Mouse (Mus musculus): ENCODE results near the gene Zfp759. TPM values are rescaled to one million over a fixed set of nuclear protein-coding genes. Genes with fewer than 3 reads are reported as not detected.
"Not testable (repeated sequence)": the region's sequence is repeated elsewhere in the genome, so short reads cannot be mapped to it uniquely, and the experiment has no call there.

The Zfp759 gene
- total and polyA plus RNA-seq, 3 experiments, result 0.24 to 16.3 (median 12.0) TPM

DNA sequence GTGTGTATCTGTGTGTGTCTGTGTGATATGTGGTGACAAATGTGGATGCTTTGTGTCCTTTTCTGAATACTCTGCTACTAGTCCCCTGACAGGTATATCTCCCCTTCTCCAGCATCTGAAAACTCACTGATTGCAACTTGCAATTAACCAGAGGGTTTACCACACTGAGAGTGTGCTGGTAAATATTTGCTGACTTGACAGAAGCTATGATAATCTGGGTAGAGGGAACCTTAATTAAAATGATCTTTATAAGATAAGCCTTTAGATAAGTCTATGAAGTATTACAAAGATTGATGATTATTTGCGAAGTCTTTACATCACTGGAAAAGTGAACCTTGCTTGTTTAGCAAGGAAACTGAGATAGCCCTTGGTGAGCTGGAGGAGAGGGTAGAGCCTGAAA lies 3.0 kb downstream of the Zfp759 start:
- TF ChIP-seq TAL1 (conservative IDR thresholded peaks at IDR 0.05; ENCODE audit: low read depth, low read length), result no peak
- no peak for TF ChIP-seq CTCF (IDR thresholded peaks at IDR 0.05; ENCODE audit: low read depth, low read length)
- TF ChIP-seq POLR2AphosphoS5 (IDR thresholded peaks at IDR 0.05; ENCODE audit: insufficient replicate concordance, low read depth, low read length), result no peak
- no peak for TF ChIP-seq GATA1 (IDR thresholded peaks at IDR 0.05; ENCODE audit: borderline replicate concordance, low read length)
- no peak for TF ChIP-seq GATA2 (IDR thresholded peaks at IDR 0.05; ENCODE audit: borderline replicate concordance, low read depth, low read length)
- Histone ChIP-seq H3K36me3 (replicated peaks) (no peaks in the 10 kb centered on the region), H3K27me3 (ENCODE audit: insufficient read depth, low read length) (no peaks in the 10 kb centered on the region), H3K4me1 (ENCODE audit: insufficient read depth, low read depth, low read length) (peaks cover 2% of the 10 kb centered on the region; the same call in 1 of the 2 replicates), H3K4me3 (ENCODE audit: low read depth, low read length) (no peak overlapping the region), H3K9me3 (replicated peaks) (no peaks in the 10 kb centered on the region)
- ATAC-seq (ENCODE audit: extremely low read depth, insufficient number of reproducible peaks, low FRiP score, poor library complexity, severe bottlenecking) (no peak), DNase-seq (ENCODE audit: low spot score) (no peak)

DNA sequence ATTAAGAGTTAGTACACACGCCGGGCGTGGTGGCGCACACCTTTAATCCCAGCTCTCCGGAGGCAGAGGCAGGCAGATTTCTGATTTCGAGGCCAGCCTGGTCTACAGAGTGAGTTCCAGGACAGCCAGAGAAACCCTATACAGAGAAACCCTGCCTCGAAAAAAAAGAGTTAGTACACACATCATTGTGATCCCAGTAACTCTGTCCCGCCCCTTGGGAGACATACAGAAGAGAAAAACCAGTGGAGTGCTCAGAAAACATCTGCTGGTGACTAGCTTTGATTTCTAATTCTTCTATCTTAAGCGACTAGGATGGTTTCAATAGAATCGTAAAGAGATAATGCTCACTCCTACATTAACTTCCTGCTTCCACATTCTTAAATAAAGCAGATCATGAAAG lies 6.0 kb downstream of the Zfp759 start:
- not testable (repeated sequence) for H3K27me3 ChIP-seq (ENCODE audit: insufficient read depth, low read length)

GRCm38 (mm10) chr13:67128038-67128721 lies 6.7 kb downstream of the Zfp759 start:
- H3K4me1 ChIP-seq (ENCODE audit: insufficient read depth, low read depth, low read length), result peaks cover 2% of the 10 kb centered on the region; the same call in 1 of the 2 replicates
- TF ChIP-seq GATA2 (IDR thresholded peaks at IDR 0.05; ENCODE audit: borderline replicate concordance, low read depth, low read length) (no peak), TAL1 (conservative IDR thresholded peaks at IDR 0.05; ENCODE audit: low read depth, low read length) (no peak), CTCF (IDR thresholded peaks at IDR 0.05; ENCODE audit: low read depth, low read length) (no peak), POLR2AphosphoS5 (IDR thresholded peaks at IDR 0.05; ENCODE audit: insufficient replicate concordance, low read depth, low read length) (no peak), GATA1 (IDR thresholded peaks at IDR 0.05; ENCODE audit: borderline replicate concordance, low read length) (no peak)
- no peaks in the 10 kb centered on the region for H3K9me3 ChIP-seq (replicated peaks)
- peak; percentile 94 for ATAC-seq (ENCODE audit: extremely low read depth, insufficient number of reproducible peaks, low FRiP score, poor library complexity, severe bottlenecking)
- H3K4me3 ChIP-seq (ENCODE audit: low read depth, low read length), result peak overlapping the region; percentile 75
- DNase-seq (ENCODE audit: low spot score), result peak; percentile 11
- H3K36me3 ChIP-seq (replicated peaks), result no peaks in the 10 kb centered on the region
- H3K27me3 ChIP-seq (ENCODE audit: insufficient read depth, low read length), result no peaks in the 10 kb centered on the region

More for the DNA sequence above, 6.0 kb downstream of the Zfp759 start:
- H3K4me1 ChIP-seq (ENCODE audit: insufficient read depth, low read depth, low read length); H3K36me3 ChIP-seq (replicated peaks); ATAC-seq (ENCODE audit: extremely low read depth, insufficient number of reproducible peaks, low FRiP score, poor library complexity, severe bottlenecking); H3K9me3 ChIP-seq (replicated peaks); H3K4me3 ChIP-seq (ENCODE audit: low read depth, low read length); DNase-seq (ENCODE audit: low spot score): not testable (repeated sequence)

GRCm38 (mm10) chr13:67166122-67166521 lies 44.7 kb downstream of the Zfp759 start:
- H3K9me3 ChIP-seq (replicated peaks); H3K4me3 ChIP-seq (ENCODE audit: low read depth, low read length); H3K27me3 ChIP-seq (ENCODE audit: insufficient read depth, low read length); DNase-seq (ENCODE audit: low spot score); H3K4me1 ChIP-seq (ENCODE audit: insufficient read depth, low read depth, low read length); H3K36me3 ChIP-seq (replicated peaks); ATAC-seq (ENCODE audit: extremely low read depth, insufficient number of reproducible peaks, low FRiP score, poor library complexity, severe bottlenecking): not testable (repeated sequence)

GRCm38 (mm10) chr13:67172991-67173722 lies 51.7 kb downstream of the Zfp759 start, which contains the start of gene Rsl1:
Rsl1 (plus strand) TSS chr13:67173182.
- peak; percentile 97 for ATAC-seq (ENCODE audit: extremely low read depth, insufficient number of reproducible peaks, low FRiP score, poor library complexity, severe bottlenecking)
- H3K4me3 ChIP-seq (ENCODE audit: low read depth, low read length), result peak within 1 kb of the TSS; percentile 70

DNA sequence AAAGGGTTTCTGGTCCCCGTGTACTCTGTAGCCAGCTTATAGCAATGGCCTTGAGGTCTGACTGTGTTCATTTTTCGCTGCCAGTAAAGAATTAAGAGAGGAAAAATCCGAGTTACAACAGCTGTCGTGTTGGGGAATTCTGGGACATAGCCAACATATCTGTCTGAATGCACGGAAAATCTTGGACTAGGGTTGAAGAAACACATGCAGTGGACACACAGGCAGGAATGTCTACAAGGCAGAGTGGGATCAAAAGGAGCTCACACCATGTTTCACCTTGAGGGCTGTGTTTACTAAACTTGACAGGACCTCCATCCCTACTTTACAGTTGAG lies 52.2 kb downstream of the Zfp759 start:
- no peaks in the 10 kb centered on the region for H3K27me3 ChIP-seq (ENCODE audit: insufficient read depth, low read length)
- H3K36me3 ChIP-seq (replicated peaks), result peaks cover 3% of the 10 kb centered on the region
- peak overlapping the region; percentile 70 for H3K4me3 ChIP-seq (ENCODE audit: low read depth, low read length)
- no peak for DNase-seq (ENCODE audit: low spot score)
- H3K9me3 ChIP-seq (replicated peaks), result no peaks in the 10 kb centered on the region
- TF ChIP-seq POLR2AphosphoS5 (IDR thresholded peaks at IDR 0.05; ENCODE audit: insufficient replicate concordance, low read depth, low read length) (no peak), TAL1 (conservative IDR thresholded peaks at IDR 0.05; ENCODE audit: low read depth, low read length) (no peak), GATA1 (IDR thresholded peaks at IDR 0.05; ENCODE audit: borderline replicate concordance, low read length) (no peak)
- ATAC-seq (ENCODE audit: extremely low read depth, insufficient number of reproducible peaks, low FRiP score, poor library complexity, severe bottlenecking), result no peak
- H3K4me1 ChIP-seq (ENCODE audit: insufficient read depth, low read depth, low read length), result peaks cover 3% of the 10 kb centered on the region

More at GRCm38 (mm10) chr13:67172991-67173722, 51.7 kb downstream of the Zfp759 start, which contains the start of gene Rsl1:
- not testable (repeated sequence) for H3K4me1 ChIP-seq (ENCODE audit: insufficient read depth, low read depth, low read length); H3K9me3 ChIP-seq (replicated peaks); H3K36me3 ChIP-seq (replicated peaks); H3K27me3 ChIP-seq (ENCODE audit: insufficient read depth, low read length)
- DNase-seq (ENCODE audit: low spot score), result peak; percentile 13

Other genes with a start within 250 kb of the Zfp759 start
- 1.1 TPM in 1 of 2 replicates, not detected in the other for gene Gm10767, start 216.7 kb upstream of the Zfp759 start, total RNA-seq (2014; fragmentation: Nextera tagmentation)
- 0.93 and 1.2 TPM in 2 replicates for gene Gm10767, start 216.7 kb upstream of the Zfp759 start, total RNA-seq (2017)
- gene Gm10767, start 216.7 kb upstream of the Zfp759 start, polyA plus RNA-seq (2012), result 0.03 and 0.07 TPM in 2 replicates
- 9.4 and 10.5 TPM in 2 replicates for gene Zfp712, start 60.5 kb upstream of the Zfp759 start, total RNA-seq (2014; fragmentation: Nextera tagmentation)
- gene Zfp712, start 60.5 kb upstream of the Zfp759 start, total RNA-seq (2017), result 5.1 and 5.3 TPM in 2 replicates
- gene Zfp712, start 60.5 kb upstream of the Zfp759 start, polyA plus RNA-seq (2012), result 0.10 and 0.13 TPM in 2 replicates
- 4.6 and 5.1 TPM in 2 replicates for gene Zfp708, start 23.7 kb upstream of the Zfp759 start, total RNA-seq (2014; fragmentation: Nextera tagmentation)
- 0.29 TPM in 1 of 2 replicates, not detected in the other for gene Zfp708, start 23.7 kb upstream of the Zfp759 start, total RNA-seq (2017)
- 0.12 TPM in 1 of 2 replicates, not detected in the other for gene Zfp708, start 23.7 kb upstream of the Zfp759 start, polyA plus RNA-seq (2012)
- gene Gm28557, start 13.1 kb upstream of the Zfp759 start, total RNA-seq (2014; fragmentation: Nextera tagmentation), result 6.2 and 12.0 TPM in 2 replicates
- gene Gm28557, start 13.1 kb upstream of the Zfp759 start, total RNA-seq (2017), result 5.3 and 9.3 TPM in 2 replicates
- gene Gm28557, start 13.1 kb upstream of the Zfp759 start, polyA plus RNA-seq (2012), result 0.19 and 0.23 TPM in 2 replicates
- gene Rslcan18, start 5.4 kb upstream of the Zfp759 start, total RNA-seq (2014; fragmentation: Nextera tagmentation), result 4.0 and 6.9 TPM in 2 replicates
- gene Rslcan18, start 5.4 kb upstream of the Zfp759 start, total RNA-seq (2017), result 0.49 and 1.4 TPM in 2 replicates
- 0.02 TPM in 1 of 2 replicates, not detected in the other for gene Rslcan18, start 5.4 kb upstream of the Zfp759 start, polyA plus RNA-seq (2012)
- 16.3 and 16.4 TPM in 2 replicates for gene Rsl1, start 51.5 kb downstream of the Zfp759 start, total RNA-seq (2014; fragmentation: Nextera tagmentation)
- gene Rsl1, start 51.5 kb downstream of the Zfp759 start, total RNA-seq (2017), result 10.2 and 10.8 TPM in 2 replicates
- gene Rsl1, start 51.5 kb downstream of the Zfp759 start, polyA plus RNA-seq (2012), result 0.25 and 0.29 TPM in 2 replicates
- gene Zfp455, start 72.8 kb downstream of the Zfp759 start, total RNA-seq (2014; fragmentation: Nextera tagmentation), result 3.2 and 4.9 TPM in 2 replicates
- gene Zfp455, start 72.8 kb downstream of the Zfp759 start, total RNA-seq (2017), result 2.6 and 2.7 TPM in 2 replicates
- gene Zfp455, start 72.8 kb downstream of the Zfp759 start, polyA plus RNA-seq (2012), result 0.04 and 0.09 TPM in 2 replicates
- gene Zfp458, start 156.8 kb downstream of the Zfp759 start, total RNA-seq (2014; fragmentation: Nextera tagmentation), result 11.0 and 12.5 TPM in 2 replicates
- gene Zfp458, start 156.8 kb downstream of the Zfp759 start, total RNA-seq (2017), result 3.7 and 6.9 TPM in 2 replicates
- gene Zfp458, start 156.8 kb downstream of the Zfp759 start, polyA plus RNA-seq (2012), result 0.30 and 0.35 TPM in 2 replicates
- 4.4 and 9.2 TPM in 2 replicates for gene Zfp457, start 184.8 kb downstream of the Zfp759 start, total RNA-seq (2014; fragmentation: Nextera tagmentation)
- 5.0 and 5.6 TPM in 2 replicates for gene Zfp457, start 184.8 kb downstream of the Zfp759 start, total RNA-seq (2017)
- 0.09 TPM in 1 of 2 replicates, not detected in the other for gene Zfp457, start 184.8 kb downstream of the Zfp759 start, polyA plus RNA-seq (2012)
- 16.1 and 17.1 TPM in 2 replicates for gene Zfp595, start 210.9 kb downstream of the Zfp759 start, total RNA-seq (2014; fragmentation: Nextera tagmentation)
- gene Zfp595, start 210.9 kb downstream of the Zfp759 start, total RNA-seq (2017), result 7.6 and 9.2 TPM in 2 replicates
- 0.09 and 0.23 TPM in 2 replicates for gene Zfp595, start 210.9 kb downstream of the Zfp759 start, polyA plus RNA-seq (2012)
- 5.2 and 8.1 TPM in 2 replicates for gene Gm28044, start 238.9 kb downstream of the Zfp759 start, total RNA-seq (2014; fragmentation: Nextera tagmentation)
- gene Gm28044, start 238.9 kb downstream of the Zfp759 start, total RNA-seq (2017), result 4.9 and 7.2 TPM in 2 replicates
- not detected in 2 replicates for gene Gm28044, start 238.9 kb downstream of the Zfp759 start, polyA plus RNA-seq (2012)
- gene Zfp953, start 238.9 kb downstream of the Zfp759 start, total RNA-seq (2014; fragmentation: Nextera tagmentation), result 10.3 and 13.4 TPM in 2 replicates
- gene Zfp953, start 238.9 kb downstream of the Zfp759 start, total RNA-seq (2017), result 5.5 and 6.0 TPM in 2 replicates
- gene Zfp953, start 238.9 kb downstream of the Zfp759 start, polyA plus RNA-seq (2012), result 0.04 and 0.13 TPM in 2 replicates

Data from G1E (cell line).